Mouse (Mus musculus) liver, embryonic 16.5 days (tissue): ENCODE data around the gene Cdv3. TPM values are rescaled to one million over a fixed set of nuclear protein-coding genes. Genes with fewer than 3 reads are reported as not detected.

Experiments
- ATAC-seq: fragments of 200-750 bp; cut with Nextera tagmentation; 2 replicates; pipeline ENCODE4 v1.8.0; 2017; ENCODE audit warnings: low read depth, mild to moderate bottlenecking, moderate number of reproducible peaks, moderate library complexity
- H3K27ac ChIP-seq: fragments of 300-500 bp; sonication (generic); 2 replicates; pipeline ENCODE4 v1.5.1; 2014; ENCODE audit warnings: mild to moderate bottlenecking, low read length
- H3K27me3 ChIP-seq: fragments of 300-500 bp; sonication (generic); 2 replicates; pipeline ENCODE4 v1.6.1; 2014; ENCODE audit warnings: low read depth, low read length, mixed read lengths; ENCODE audit not compliant: control insufficient read depth, insufficient read depth
- H3K36me3 ChIP-seq: fragments of 300-500 bp; sonication (generic); 2 replicates; pipeline ENCODE4 v1.6.1; 2014; ENCODE audit warnings: mild to moderate bottlenecking; ENCODE audit not compliant: control insufficient read depth, insufficient read depth
- H3K4me1 ChIP-seq: fragments of 300-500 bp; sonication (generic); 2 replicates; pipeline ENCODE4 v1.6.1; 2014; ENCODE audit warnings: low read depth, low read length, mixed read lengths; ENCODE audit not compliant: control insufficient read depth
- H3K4me2 ChIP-seq: fragments of 300-500 bp; sonication (generic); 2 replicates; pipeline ENCODE4 v1.6.1; 2014; ENCODE audit warnings: low read depth, low read length, mixed read lengths
- H3K4me3 ChIP-seq: fragments of 300-500 bp; sonication (generic); 2 replicates; pipeline ENCODE4 v1.5.1; 2014; ENCODE audit warnings: low read depth, mild to moderate bottlenecking, low read length
- H3K9ac ChIP-seq: fragments of 300-500 bp; sonication (generic); 2 replicates; pipeline ENCODE4 v1.6.1; 2014; ENCODE audit warnings: low read depth, low read length
- H3K9me3 ChIP-seq: fragments of 300-500 bp; sonication (generic); replicated peaks from 2 replicates; pipeline ENCODE4 v1.6.1; 2016; ENCODE audit warnings: low read length; ENCODE audit not compliant: control insufficient read depth
- WGBS: fragments of 180-500 bp; shearing (Covaris S2); extraction: QIAGEN DNeasy Blood & Tissue Kit; methylation state at CpG from one replicate; pipeline ENCODE4 v1.1.7; 2014; ENCODE audit not compliant: insufficient replicate concordance; 5-methylcytosine and 5-hydroxymethylcytosine counted together
- polyA plus RNA-seq: library from polyadenylated mRNA; unstranded; fragments of >200 nt; fragmentation: Nextera tagmentation; extraction: Ambion mirVana; gene quantifications from 2 replicates; pipeline ENCODE4 v1.2.1, GENCODE M21; 2015

Cdv3 gene
- polyA plus RNA-seq, 1 experiment from 2014 or later: 41.2 TPM

GRCm38 (mm10) chr9:103378686-103379085 lies 13.0 kb upstream of the Cdv3 start:
- no peak overlapping the region for H3K4me2 ChIP-seq
- no peaks in the 10 kb centered on the region for H3K9me3 ChIP-seq
- H3K4me3 ChIP-seq: no peak overlapping the region
- ATAC-seq: no peak
- H3K36me3 ChIP-seq: no peaks in the 10 kb centered on the region
- no peaks in the 10 kb centered on the region for H3K4me1 ChIP-seq
- no peaks in the 10 kb centered on the region for H3K27me3 ChIP-seq
- 70% methylated on average over 10 of the region's 10 CpGs for WGBS
- no peak overlapping the region for H3K27ac ChIP-seq
- H3K9ac ChIP-seq: no peak overlapping the region

DNA sequence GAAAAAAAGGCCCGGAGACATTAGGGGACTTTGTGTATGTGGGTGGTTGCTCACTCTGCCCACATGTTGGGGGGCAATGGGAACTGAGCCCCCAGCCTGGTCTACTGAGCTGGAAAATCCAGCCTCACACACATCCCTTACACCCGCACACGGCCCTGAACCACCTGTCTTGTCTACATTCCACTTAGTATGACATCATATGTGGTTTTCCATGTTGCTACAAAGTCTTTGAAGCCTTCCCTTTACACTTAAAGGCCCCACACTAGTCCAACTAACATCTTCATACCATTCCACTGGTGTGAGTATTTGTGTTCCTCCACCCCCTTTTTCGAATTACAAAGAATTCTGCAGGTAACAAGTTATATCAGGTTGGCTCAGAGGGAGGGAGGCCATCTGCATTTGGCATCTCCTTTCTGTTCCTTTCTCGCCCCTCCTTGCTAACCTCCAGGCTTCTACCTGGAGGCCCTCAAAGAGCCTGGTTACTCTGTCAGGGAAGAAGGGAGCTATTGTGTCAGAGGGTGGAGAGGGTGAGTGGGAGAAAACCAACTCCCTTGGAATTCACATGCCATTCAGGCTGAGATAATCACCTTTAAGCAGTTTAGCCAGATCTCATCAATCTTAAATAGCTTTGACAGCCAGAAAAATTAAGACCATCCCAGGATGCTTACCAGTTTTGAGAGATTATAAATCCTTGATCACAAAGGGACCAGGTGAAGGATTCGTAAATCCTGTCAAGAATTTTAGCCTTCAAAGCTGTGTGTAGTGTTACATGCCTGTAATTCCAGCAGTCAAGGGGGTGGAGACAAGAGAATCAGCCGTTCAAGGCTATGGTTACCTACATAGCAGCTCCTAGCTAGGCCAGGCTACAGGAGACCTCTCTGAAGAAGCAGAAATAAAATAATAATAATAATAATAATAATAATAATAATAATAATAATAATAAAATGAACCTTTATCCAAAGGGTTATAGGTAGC lies 11.0 kb upstream of the Cdv3 start:
- no peak overlapping the region for H3K4me2 ChIP-seq
- no peak for ATAC-seq
- H3K27me3 ChIP-seq: no peaks in the 10 kb centered on the region
- no peak overlapping the region for H3K27ac ChIP-seq
- no peaks in the 10 kb centered on the region for H3K36me3 ChIP-seq
- WGBS: 56% methylated on average over 7 of the region's 7 CpGs
- H3K4me1 ChIP-seq: no peaks in the 10 kb centered on the region
- no peak overlapping the region for H3K9ac ChIP-seq
- H3K9me3 ChIP-seq: no peaks in the 10 kb centered on the region
- H3K4me3 ChIP-seq: no peak overlapping the region

- no peak overlapping the region for H3K4me2 ChIP-seq
- no peaks in the 10 kb centered on the region for H3K27me3 ChIP-seq
- no peak for ATAC-seq
- H3K36me3 ChIP-seq: no peaks in the 10 kb centered on the region
- H3K4me3 ChIP-seq: no peak overlapping the region
- 58% methylated on average over 5 of the region's 5 CpGs for WGBS
- no peak overlapping the region for H3K27ac ChIP-seq
- H3K9ac ChIP-seq: no peak overlapping the region
- no peaks in the 10 kb centered on the region for H3K9me3 ChIP-seq
- no peaks in the 10 kb centered on the region; the same call in 1 of the 2 replicates for H3K4me1 ChIP-seq
Observed at GRCm38 (mm10) chr9:103372271-103373010, 6.8 kb upstream of the Cdv3 start.

DNA sequence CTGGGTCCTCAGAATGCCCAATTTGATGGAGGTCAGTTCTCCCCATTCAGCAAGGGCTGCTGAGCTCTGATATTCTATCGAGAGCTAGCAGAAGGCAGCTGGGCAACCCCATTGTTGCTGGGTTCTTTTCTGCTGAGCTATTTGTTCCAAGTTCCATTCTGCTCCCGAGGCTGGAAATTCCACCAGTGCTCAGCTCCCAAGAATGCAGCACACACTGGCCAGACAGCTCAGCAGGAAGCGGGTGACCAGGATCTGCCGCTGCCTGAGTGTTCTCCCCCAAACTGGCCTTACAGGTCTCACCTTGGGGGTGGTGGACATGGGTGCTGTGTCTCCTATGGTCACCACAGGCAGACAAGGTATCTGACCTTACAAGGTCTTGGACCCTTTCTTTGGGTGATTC lies 4.3 kb upstream of the Cdv3 start:
- no peak overlapping the region for H3K27ac ChIP-seq
- no peak overlapping the region for H3K9ac ChIP-seq
- WGBS: 77% methylated on average over 4 of the region's 4 CpGs
- no peak overlapping the region for H3K4me2 ChIP-seq
- no peak for ATAC-seq
- H3K27me3 ChIP-seq: no peaks in the 10 kb centered on the region
- H3K4me1 ChIP-seq: peaks cover 14% of the 10 kb centered on the region
- H3K9me3 ChIP-seq: no peaks in the 10 kb centered on the region
- H3K4me3 ChIP-seq: no peak overlapping the region
- no peaks in the 10 kb centered on the region for H3K36me3 ChIP-seq

DNA sequence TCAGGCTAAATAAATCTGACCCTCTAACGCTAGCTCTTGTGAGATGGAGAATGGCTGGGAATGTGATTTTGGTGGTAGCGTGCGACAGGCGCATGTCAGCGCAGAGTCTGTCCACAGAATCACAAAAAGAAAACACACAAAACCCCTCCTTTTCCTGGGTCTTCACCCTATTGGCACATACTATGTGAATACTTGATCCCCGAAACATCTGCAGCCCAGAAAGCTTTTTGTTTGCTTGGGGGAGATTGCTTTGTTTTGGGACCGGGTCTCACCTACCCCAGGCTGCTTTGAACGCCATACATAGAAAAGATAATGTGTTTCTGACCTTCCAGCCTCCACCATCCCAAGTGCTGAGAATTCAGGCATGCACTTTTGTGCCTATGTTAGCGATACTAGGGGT lies 716 bp upstream of the Cdv3 start:
- peak overlapping the region; percentile 31 for H3K27ac ChIP-seq
- H3K4me1 ChIP-seq: peaks cover 27% of the 10 kb centered on the region
- no peaks in the 10 kb centered on the region for H3K27me3 ChIP-seq
- peak overlapping the region; percentile 22; the same call in 1 of the 2 replicates for H3K9ac ChIP-seq
- WGBS: 48% methylated on average over 9 of the region's 9 CpGs
- peak overlapping the region; percentile 46 for H3K4me3 ChIP-seq
- no peak for ATAC-seq
- no peaks in the 10 kb centered on the region for H3K9me3 ChIP-seq
- H3K36me3 ChIP-seq: peaks cover 3% of the 10 kb centered on the region
- H3K4me2 ChIP-seq: peak overlapping the region; percentile 68

GRCm38 (mm10) chr9:103364601-103365289 lies 895 bp downstream of the Cdv3 start:
- H3K36me3 ChIP-seq: peaks cover 10% of the 10 kb centered on the region
- peak overlapping the region; percentile 95 for H3K9ac ChIP-seq
- peaks cover 27% of the 10 kb centered on the region for H3K4me1 ChIP-seq
- no peaks in the 10 kb centered on the region for H3K27me3 ChIP-seq
- 1% methylated on average over 77 of the region's 94 CpGs for WGBS
- peak; percentile 39 for ATAC-seq
- peak overlapping the region; percentile 77 for H3K4me3 ChIP-seq
- peak overlapping the region; percentile 98 for H3K4me2 ChIP-seq
- no peaks in the 10 kb centered on the region for H3K9me3 ChIP-seq
- peak overlapping the region; percentile 97 for H3K27ac ChIP-seq

DNA sequence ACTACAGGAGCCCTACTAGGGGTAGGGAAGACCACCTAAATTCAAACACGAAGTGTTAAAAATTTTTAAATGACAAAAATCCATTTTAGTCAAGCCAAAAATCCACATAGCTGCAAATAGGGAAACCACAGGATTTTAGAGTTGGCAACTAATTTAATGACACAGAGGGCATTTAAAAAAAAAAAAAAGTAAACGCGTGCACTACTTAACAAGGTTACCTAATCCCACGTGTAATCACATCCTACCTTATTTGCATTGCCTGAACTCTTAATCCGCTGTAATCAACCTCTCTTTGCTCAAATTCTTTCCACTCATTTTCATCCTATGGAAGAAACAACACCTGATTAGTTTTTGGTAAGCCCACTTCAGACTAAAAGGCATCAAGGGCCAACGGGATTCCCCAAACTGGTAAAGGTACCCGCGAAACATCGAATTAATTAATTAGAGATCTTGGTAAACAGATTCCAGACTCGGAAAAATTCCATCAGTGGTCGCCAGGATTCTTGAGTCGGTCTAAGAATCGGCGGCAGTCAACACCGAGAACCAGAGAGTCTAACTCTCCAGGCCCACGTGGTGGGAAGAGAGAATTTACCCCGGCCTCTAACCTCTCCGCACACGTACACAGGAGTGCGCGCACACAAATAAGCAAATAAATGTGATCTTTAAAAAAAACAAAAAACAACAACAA lies 1.8 kb downstream of the Cdv3 start:
- ATAC-seq: no peak
- H3K4me1 ChIP-seq: peaks cover 27% of the 10 kb centered on the region

GRCm38 (mm10) chr9:103363088-103363487 lies 2.6 kb downstream of the Cdv3 start:
- 47% methylated on average over 6 of the region's 6 CpGs for WGBS
- peaks cover 32% of the 10 kb centered on the region for H3K4me1 ChIP-seq

More for the DNA sequence above, 1.8 kb downstream of the Cdv3 start:
- peak overlapping the region; percentile 98 for H3K4me2 ChIP-seq
- no peaks in the 10 kb centered on the region for H3K9me3 ChIP-seq
- H3K9ac ChIP-seq: peak overlapping the region; percentile 95
- H3K4me3 ChIP-seq: peak overlapping the region; percentile 77
- WGBS: 1% methylated on average over 21 of the region's 21 CpGs
- no peaks in the 10 kb centered on the region for H3K27me3 ChIP-seq
- H3K27ac ChIP-seq: peak overlapping the region; percentile 97
- H3K36me3 ChIP-seq: peaks cover 18% of the 10 kb centered on the region

More at GRCm38 (mm10) chr9:103363088-103363487, 2.6 kb downstream of the Cdv3 start:
- H3K36me3 ChIP-seq: peaks cover 24% of the 10 kb centered on the region
- H3K27me3 ChIP-seq: no peaks in the 10 kb centered on the region
- H3K27ac ChIP-seq: peak overlapping the region; percentile 14; the same call in 1 of the 2 replicates
- ATAC-seq: no peak
- no peaks in the 10 kb centered on the region for H3K9me3 ChIP-seq
- peak overlapping the region; percentile 98 for H3K4me2 ChIP-seq
- peak overlapping the region; percentile 95 for H3K9ac ChIP-seq
- peak overlapping the region; percentile 77 for H3K4me3 ChIP-seq
